Mouse (Mus musculus) embryonic facial prominence, embryonic 11.5 days (tissue): Measurements from ENCODE around the gene Ppm1f. TPM values are rescaled to one million over a fixed set of nuclear protein-coding genes. Genes with fewer than 3 reads are reported as not detected.
A peak's percentile ranks its signal among the peaks of the same experiment; 100 is the strongest.

Experiments
- ATAC-seq: fragments of 200-750 bp; cut with Nextera tagmentation; replicated peaks from 2 replicates; pipeline ENCODE4 v1.8.0; 2017; ENCODE audit warnings: low read depth; ENCODE audit not compliant: insufficient number of reproducible peaks, low FRiP score, low TSS enrichment
- DNase-seq: peaks from one replicate; pipeline ENCODE4 v3.0.0-alpha.2; 2015; ENCODE audit warnings: low spot score
- H3K27ac ChIP-seq: fragments of 300-500 bp; sonication (generic); replicated peaks from 2 replicates; pipeline ENCODE4 v1.5.1; 2014; ENCODE audit warnings: mild to moderate bottlenecking, low read depth, low read length, control low read depth
- H3K27me3 ChIP-seq: fragments of 300-500 bp; sonication (generic); 2 replicates; pipeline ENCODE4 v1.6.1; 2014; ENCODE audit warnings: mild to moderate bottlenecking, low read length, moderate library complexity, mixed read lengths; ENCODE audit not compliant: control insufficient read depth, insufficient read depth
- H3K36me3 ChIP-seq: fragments of 300-500 bp; sonication (generic); replicated peaks from 2 replicates; pipeline ENCODE4 v1.6.1; 2014; ENCODE audit warnings: low read depth, mild to moderate bottlenecking, low read length, moderate library complexity, mixed read lengths; ENCODE audit not compliant: control insufficient read depth, insufficient read depth
- H3K4me1 ChIP-seq: fragments of 300-500 bp; sonication (generic); 2 replicates; pipeline ENCODE4 v1.6.1; 2014; ENCODE audit warnings: low read length, mixed read lengths; ENCODE audit not compliant: control insufficient read depth, insufficient read depth
- H3K4me2 ChIP-seq: fragments of 300-500 bp; sonication (generic); 2 replicates; pipeline ENCODE4 v1.6.1; 2014; ENCODE audit warnings: low read depth, mild to moderate bottlenecking, control low read depth, low read length, moderate library complexity
- H3K4me3 ChIP-seq: fragments of 300-500 bp; sonication (generic); 2 replicates; pipeline ENCODE4 v1.5.1; 2014; ENCODE audit warnings: low read depth, low read length, control low read depth
- H3K9ac ChIP-seq: fragments of 300-500 bp; sonication (generic); replicated peaks from 2 replicates; pipeline ENCODE4 v1.6.1; 2014; ENCODE audit warnings: mild to moderate bottlenecking, control low read depth, low read length
- H3K9me3 ChIP-seq: fragments of 300-500 bp; sonication (generic); replicated peaks from 2 replicates; pipeline ENCODE4 v1.6.1; 2016; ENCODE audit warnings: mild to moderate bottlenecking, low read length, inconsistent platforms, mixed read lengths; ENCODE audit not compliant: control insufficient read depth
- WGBS: fragments of 180-500 bp; shearing (Covaris S2); extraction: QIAGEN DNeasy Blood & Tissue Kit; methylation state at CpG from one replicate; pipeline ENCODE4 v1.1.7; 2014; 5-methylcytosine and 5-hydroxymethylcytosine counted together
- polyA plus RNA-seq: library from polyadenylated mRNA; unstranded; fragments of >200 nt; fragmentation: Nextera tagmentation; extraction: Ambion mirVana; gene quantifications from 2 replicates; pipeline ENCODE4 v1.2.1, GENCODE M21; 2014

The Ppm1f gene
- polyA plus RNA-seq, 1 experiment from 2014 or later: 15.6 TPM

- no peaks in the 10 kb centered on the region for H3K9me3 ChIP-seq
- no peak for ATAC-seq
- H3K4me2 ChIP-seq: no peak overlapping the region
- H3K27me3 ChIP-seq: no peaks in the 10 kb centered on the region
- H3K36me3 ChIP-seq: no peaks in the 10 kb centered on the region
- H3K9ac ChIP-seq: no peak overlapping the region
- H3K27ac ChIP-seq: no peak overlapping the region
- no peaks in the 10 kb centered on the region for H3K4me1 ChIP-seq
- WGBS: 92% methylated on average over 2 of the region's 2 CpGs
- H3K4me3 ChIP-seq: no peak overlapping the region
- no peak for DNase-seq
Observed at GRCm38 (mm10) chr16:16941078-16941477, 44.8 kb downstream of the Ppm1f start.

- H3K27ac ChIP-seq: no peak overlapping the region
- no peaks in the 10 kb centered on the region for H3K36me3 ChIP-seq
- H3K4me3 ChIP-seq: no peak overlapping the region
- H3K27me3 ChIP-seq: no peaks in the 10 kb centered on the region
- no peak overlapping the region for H3K4me2 ChIP-seq
- no peak overlapping the region for H3K9ac ChIP-seq
- no peaks in the 10 kb centered on the region for H3K9me3 ChIP-seq
- DNase-seq (peak; percentile 43), ATAC-seq (no peak)
- WGBS: 43% methylated on average over 2 of the region's 5 CpGs
- no peaks in the 10 kb centered on the region for H3K4me1 ChIP-seq
Observed at GRCm38 (mm10) chr16:16958575-16958974, 62.3 kb downstream of the Ppm1f start.

- no peaks in the 10 kb centered on the region for H3K36me3 ChIP-seq
- H3K4me2 ChIP-seq: no peak overlapping the region
- H3K4me1 ChIP-seq: no peaks in the 10 kb centered on the region
- H3K27me3 ChIP-seq: no peaks in the 10 kb centered on the region
- no peak for ATAC-seq
- H3K4me3 ChIP-seq: no peak overlapping the region
- H3K27ac ChIP-seq: no peak overlapping the region
- H3K9ac ChIP-seq: no peak overlapping the region
- DNase-seq: no peak
- H3K9me3 ChIP-seq: no peaks in the 10 kb centered on the region
- WGBS: 83% methylated on average over 6 of the region's 6 CpGs
Observed at GRCm38 (mm10) chr16:16959907-16960306, 63.6 kb downstream of the Ppm1f start.

- DNase-seq (no peak), ATAC-seq (no peak)
- no peak overlapping the region for H3K4me2 ChIP-seq
- H3K4me1 ChIP-seq: no peaks in the 10 kb centered on the region
- no peaks in the 10 kb centered on the region for H3K36me3 ChIP-seq
- H3K27ac ChIP-seq: no peak overlapping the region
- WGBS: 70% methylated on average over 1 of the region's 1 CpGs
- H3K9ac ChIP-seq: no peak overlapping the region
- no peaks in the 10 kb centered on the region for H3K27me3 ChIP-seq
- no peak overlapping the region for H3K4me3 ChIP-seq
- H3K9me3 ChIP-seq: no peaks in the 10 kb centered on the region
Observed at GRCm38 (mm10) chr16:16965149-16965548, 68.9 kb downstream of the Ppm1f start.

GRCm38 (mm10) chr16:16966290-16966689 lies 70.0 kb downstream of the Ppm1f start:
- no peaks in the 10 kb centered on the region for H3K9me3 ChIP-seq
- H3K27me3 ChIP-seq: no peaks in the 10 kb centered on the region
- no peak overlapping the region for H3K4me2 ChIP-seq
- no peaks in the 10 kb centered on the region for H3K4me1 ChIP-seq
- H3K4me3 ChIP-seq: no peak overlapping the region
- H3K9ac ChIP-seq: no peak overlapping the region
- DNase-seq (no peak), ATAC-seq (no peak)
- no peaks in the 10 kb centered on the region for H3K36me3 ChIP-seq
- H3K27ac ChIP-seq: no peak overlapping the region

Other genes starting within 250 kb of the Ppm1f start
- not detected in 2 replicates for gene Olfr19, start 220.1 kb upstream of the Ppm1f start, polyA plus RNA-seq
- gene Spag6l, start 67.0 kb upstream of the Ppm1f start, polyA plus RNA-seq: 0.17 and 0.54 TPM in 2 replicates
- not detected in 2 replicates for gene Igll1, start 32.5 kb upstream of the Ppm1f start, polyA plus RNA-seq
- 56.8 and 64.1 TPM in 2 replicates for gene Top3b, start 25.7 kb upstream of the Ppm1f start, polyA plus RNA-seq
- gene Vpreb1, start 25.6 kb upstream of the Ppm1f start, polyA plus RNA-seq: 1.8 and 2.1 TPM in 2 replicates
- 182 and 185 TPM in 2 replicates for gene Mapk1, start 86.9 kb downstream of the Ppm1f start, polyA plus RNA-seq
- gene Ypel1, start 173.2 kb downstream of the Ppm1f start, polyA plus RNA-seq: 97.1 and 108 TPM in 2 replicates
- 129 and 142 TPM in 2 replicates for gene Ppil2, start 214.8 kb downstream of the Ppm1f start, polyA plus RNA-seq
- gene 2610318N02Rik, start 228.7 kb downstream of the Ppm1f start, polyA plus RNA-seq: 107 and 108 TPM in 2 replicates
- gene Sdf2l1, start 235.9 kb downstream of the Ppm1f start, polyA plus RNA-seq: 57.2 and 65.8 TPM in 2 replicates
- gene Ydjc, start 248.2 kb downstream of the Ppm1f start, polyA plus RNA-seq: 6.2 and 8.8 TPM in 2 replicates